Mouse (Mus musculus): ENCODE results near the gene Thbs4.

GRCm38 (mm10) chr13:92760519-92760918 lies 34.1 kb downstream of the Thbs4 start:
- TF ChIP-seq POLR2A (IDR thresholded peaks at IDR 0.05; ENCODE audit: insufficient read depth, low read length): no peak
- no peak for TF ChIP-seq CTCF (IDR thresholded peaks at IDR 0.05; ENCODE audit: low read depth, low read length)
